Mouse (Mus musculus): Measurements from ENCODE around the gene Gbf1. TPM values are rescaled to one million over a fixed set of nuclear protein-coding genes. Genes with fewer than 3 reads are reported as not detected.
"Not testable (repeated sequence)": the region's sequence is repeated elsewhere in the genome, so short reads cannot be mapped to it uniquely, and the experiment has no call there.

The Gbf1 gene
- polyA plus RNA-seq, 1 experiment from 2014 or later, result 45.7 TPM

DNA sequence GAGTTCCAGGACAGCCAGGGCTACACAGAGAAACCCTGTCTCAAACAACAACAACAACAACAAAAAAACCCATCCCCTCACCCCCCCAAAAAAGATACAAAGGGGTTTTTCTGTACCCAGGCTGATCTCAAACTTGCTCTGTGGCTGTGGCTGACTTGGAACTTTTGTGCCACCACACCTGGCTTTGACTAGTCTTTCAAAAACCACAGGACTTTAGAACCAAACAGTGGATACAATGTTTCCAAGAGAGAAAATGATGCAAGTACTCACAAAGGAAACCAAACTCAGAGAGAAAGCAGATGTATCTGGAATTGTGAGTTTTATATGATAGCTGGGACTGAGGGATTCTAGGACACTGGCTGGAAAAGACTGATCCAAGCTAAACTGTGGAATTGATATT, 27.7 kb upstream of the Gbf1 start:
- no peak for ATAC-seq (replicated peaks; ENCODE audit: insufficient number of reproducible peaks, low FRiP score, low TSS enrichment)
- Histone ChIP-seq H3K27ac (ENCODE audit: low read depth, low read length) (no peak overlapping the region), H3K4me2 (no peak overlapping the region), H3K27me3 (ENCODE audit: control insufficient read depth, insufficient read depth, low read length) (no peaks in the 10 kb centered on the region), H3K9ac (ENCODE audit: low read depth, low read length) (no peak overlapping the region), H3K36me3 (ENCODE audit: control insufficient read depth, insufficient read depth, low read length) (no peaks in the 10 kb centered on the region), H3K4me1 (ENCODE audit: control insufficient read depth, insufficient read depth, low read length) (no peaks in the 10 kb centered on the region), H3K4me3 (ENCODE audit: low read depth, low read length) (no peak overlapping the region), H3K9me3 (replicated peaks; ENCODE audit: control insufficient read depth, low read length) (no peaks in the 10 kb centered on the region)

DNA sequence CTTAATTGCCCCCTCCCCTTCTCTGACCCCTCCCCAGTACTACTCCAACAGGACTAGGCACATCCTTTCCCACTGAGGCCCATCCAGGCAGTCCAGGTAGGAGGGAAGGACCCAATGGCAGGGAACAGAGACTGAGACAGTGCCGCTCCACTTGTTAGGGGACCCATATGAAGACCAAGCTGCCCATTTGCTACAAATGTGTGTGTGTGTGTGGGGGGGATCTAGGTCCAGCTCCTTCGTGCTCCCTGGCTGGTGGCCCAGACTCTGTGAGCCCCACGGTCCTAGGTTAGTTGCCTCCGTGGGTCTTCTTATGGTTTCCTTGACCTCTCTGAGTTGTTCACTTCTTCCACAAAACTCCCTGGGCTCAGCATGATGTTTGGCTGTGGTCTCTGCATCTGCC, 26.0 kb upstream of the Gbf1 start:
- no peak overlapping the region for H3K4me2 ChIP-seq
- H3K9me3 ChIP-seq (replicated peaks; ENCODE audit: control insufficient read depth, low read length), result no peaks in the 10 kb centered on the region
- no peak for ATAC-seq (replicated peaks; ENCODE audit: insufficient number of reproducible peaks, low FRiP score, low TSS enrichment)
- peaks cover 13% of the 10 kb centered on the region for H3K27me3 ChIP-seq (ENCODE audit: control insufficient read depth, insufficient read depth, low read length)
- H3K9ac ChIP-seq (ENCODE audit: low read depth, low read length), result no peak overlapping the region
- no peak overlapping the region for H3K27ac ChIP-seq (ENCODE audit: low read depth, low read length)
- WGBS (ENCODE audit: insufficient replicate concordance), result 71% methylated on average over 4 of the region's 4 CpGs
- no peaks in the 10 kb centered on the region for H3K36me3 ChIP-seq (ENCODE audit: control insufficient read depth, insufficient read depth, low read length)
- no peaks in the 10 kb centered on the region for H3K4me1 ChIP-seq (ENCODE audit: control insufficient read depth, insufficient read depth, low read length)
- H3K4me3 ChIP-seq (ENCODE audit: low read depth, low read length), result no peak overlapping the region

- not testable (repeated sequence) for H3K36me3 ChIP-seq (ENCODE audit: control insufficient read depth, insufficient read depth, low read length); H3K4me3 ChIP-seq (ENCODE audit: low read depth, low read length); H3K27ac ChIP-seq (ENCODE audit: low read depth, low read length); H3K9ac ChIP-seq (ENCODE audit: low read depth, low read length); H3K9me3 ChIP-seq (replicated peaks; ENCODE audit: control insufficient read depth, low read length); ATAC-seq (replicated peaks; ENCODE audit: insufficient number of reproducible peaks, low FRiP score, low TSS enrichment); H3K4me2 ChIP-seq; H3K4me1 ChIP-seq (ENCODE audit: control insufficient read depth, insufficient read depth, low read length)
- H3K27me3 ChIP-seq (ENCODE audit: control insufficient read depth, insufficient read depth, low read length), result peaks cover 45% of the 10 kb centered on the region
- WGBS (ENCODE audit: insufficient replicate concordance), result 71% methylated on average over 6 of the region's 6 CpGs
Observed at GRCm38 (mm10) chr19:46129737-46130136, 22.6 kb upstream of the Gbf1 start.

GRCm38 (mm10) chr19:46131283-46131682, 21.0 kb upstream of the Gbf1 start:
- Histone ChIP-seq H3K4me3 (ENCODE audit: low read depth, low read length) (peak overlapping the region; percentile 34), H3K9me3 (replicated peaks; ENCODE audit: control insufficient read depth, low read length) (no peaks in the 10 kb centered on the region), H3K9ac (ENCODE audit: low read depth, low read length) (no peak overlapping the region), H3K36me3 (ENCODE audit: control insufficient read depth, insufficient read depth, low read length) (no peaks in the 10 kb centered on the region), H3K27ac (ENCODE audit: low read depth, low read length) (no peak overlapping the region), H3K4me2 (peak overlapping the region; percentile 60), H3K4me1 (ENCODE audit: control insufficient read depth, insufficient read depth, low read length) (0 out of 2 replicates have a peak, but pooled peaks cover 5% of the 10 kb centered on the region), H3K27me3 (ENCODE audit: control insufficient read depth, insufficient read depth, low read length) (peaks cover 57% of the 10 kb centered on the region)
- 9% methylated on average over 7 of the region's 8 CpGs for WGBS (ENCODE audit: insufficient replicate concordance)
- ATAC-seq (replicated peaks; ENCODE audit: insufficient number of reproducible peaks, low FRiP score, low TSS enrichment), result no peak

GRCm38 (mm10) chr19:46131694-46132525, 20.4 kb upstream of the Gbf1 start, which contains the start of gene Elovl3:
Elovl3 (plus strand) TSS chr19:46131897.
- H3K9ac ChIP-seq (ENCODE audit: low read depth, low read length), result 0 out of 2 replicates have a peak within 1 kb of the TSS, but pooled peaks have one; percentile 3
- peaks cover 63% of the 10 kb centered on the region for H3K27me3 ChIP-seq (ENCODE audit: control insufficient read depth, insufficient read depth, low read length)
- no peaks in the 10 kb centered on the region for H3K9me3 ChIP-seq (replicated peaks; ENCODE audit: control insufficient read depth, low read length)
- WGBS (ENCODE audit: insufficient replicate concordance), result 4% methylated on average over 31 of the region's 31 CpGs
- no peaks in the 10 kb centered on the region for H3K36me3 ChIP-seq (ENCODE audit: control insufficient read depth, insufficient read depth, low read length)
- H3K4me2 ChIP-seq, result peak within 1 kb of the TSS; percentile 60
- ATAC-seq (replicated peaks; ENCODE audit: insufficient number of reproducible peaks, low FRiP score, low TSS enrichment), result no peak
- H3K4me3 ChIP-seq (ENCODE audit: low read depth, low read length), result peak within 1 kb of the TSS; percentile 34
- H3K27ac ChIP-seq (ENCODE audit: low read depth, low read length), result no peak within 1 kb of the TSS
- peaks cover 10% of the 10 kb centered on the region for H3K4me1 ChIP-seq (ENCODE audit: control insufficient read depth, insufficient read depth, low read length)

- 44% methylated on average over 6 of the region's 6 CpGs for WGBS (ENCODE audit: insufficient replicate concordance)
Observed at GRCm38 (mm10) chr19:46132577-46132976, 19.7 kb upstream of the Gbf1 start.

DNA sequence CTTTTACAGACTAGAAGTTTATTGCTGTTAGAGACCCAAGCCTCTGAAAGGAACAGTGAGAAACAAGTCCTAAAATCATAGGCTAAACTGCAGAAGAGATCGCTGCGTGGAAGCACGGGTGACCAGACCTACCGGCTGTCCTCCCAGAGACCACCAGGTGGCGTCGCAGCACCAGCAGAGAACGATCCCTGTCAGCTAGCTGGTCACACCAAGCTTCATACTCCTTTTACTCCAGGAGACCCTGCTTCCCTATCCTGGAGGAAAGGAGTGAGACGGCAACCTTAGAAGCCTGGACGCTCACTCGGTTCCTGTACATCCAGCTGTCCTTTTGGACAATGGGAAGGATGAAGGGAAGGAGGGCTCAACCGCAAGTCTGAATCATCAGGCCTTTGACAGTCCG, 17.0 kb upstream of the Gbf1 start:
- 1% methylated on average over 12 of the region's 12 CpGs for WGBS (ENCODE audit: insufficient replicate concordance)
- no peak overlapping the region for H3K27ac ChIP-seq (ENCODE audit: low read depth, low read length)
- H3K4me3 ChIP-seq (ENCODE audit: low read depth, low read length), result peak overlapping the region; percentile 58
- ATAC-seq (replicated peaks; ENCODE audit: insufficient number of reproducible peaks, low FRiP score, low TSS enrichment), result no peak; the same call in 1 of the 2 replicates
- peak overlapping the region; percentile 100 for H3K4me2 ChIP-seq
- H3K4me1 ChIP-seq (ENCODE audit: control insufficient read depth, insufficient read depth, low read length), result peaks cover 15% of the 10 kb centered on the region
- no peaks in the 10 kb centered on the region for H3K9me3 ChIP-seq (replicated peaks; ENCODE audit: control insufficient read depth, low read length)
- H3K36me3 ChIP-seq (ENCODE audit: control insufficient read depth, insufficient read depth, low read length), result no peaks in the 10 kb centered on the region
- H3K27me3 ChIP-seq (ENCODE audit: control insufficient read depth, insufficient read depth, low read length), result peaks cover 83% of the 10 kb centered on the region
- H3K9ac ChIP-seq (ENCODE audit: low read depth, low read length), result 0 out of 2 replicates have a peak overlapping the region, but pooled peaks have one; percentile 58

More at GRCm38 (mm10) chr19:46132577-46132976, 19.7 kb upstream of the Gbf1 start:
- no peak overlapping the region for H3K9ac ChIP-seq (ENCODE audit: low read depth, low read length)
- H3K27ac ChIP-seq (ENCODE audit: low read depth, low read length), result no peak overlapping the region
- no peak overlapping the region for H3K4me3 ChIP-seq (ENCODE audit: low read depth, low read length)
- H3K4me1 ChIP-seq (ENCODE audit: control insufficient read depth, insufficient read depth, low read length), result peaks cover 15% of the 10 kb centered on the region
- no peaks in the 10 kb centered on the region for H3K36me3 ChIP-seq (ENCODE audit: control insufficient read depth, insufficient read depth, low read length)
- H3K27me3 ChIP-seq (ENCODE audit: control insufficient read depth, insufficient read depth, low read length), result peaks cover 69% of the 10 kb centered on the region
- ATAC-seq (replicated peaks; ENCODE audit: insufficient number of reproducible peaks, low FRiP score, low TSS enrichment), result no peak
- no peaks in the 10 kb centered on the region for H3K9me3 ChIP-seq (replicated peaks; ENCODE audit: control insufficient read depth, low read length)
- H3K4me2 ChIP-seq, result no peak overlapping the region

- Histone ChIP-seq H3K9me3 (replicated peaks; ENCODE audit: control insufficient read depth, low read length) (no peaks in the 10 kb centered on the region), H3K36me3 (ENCODE audit: control insufficient read depth, insufficient read depth, low read length) (no peaks in the 10 kb centered on the region), H3K9ac (ENCODE audit: low read depth, low read length) (peak overlapping the region; percentile 58), H3K4me1 (ENCODE audit: control insufficient read depth, insufficient read depth, low read length) (peaks cover 23% of the 10 kb centered on the region), H3K4me3 (ENCODE audit: low read depth, low read length) (peak overlapping the region; percentile 58), H3K4me2 (peak overlapping the region; percentile 100), H3K27ac (ENCODE audit: low read depth, low read length) (no peak overlapping the region), H3K27me3 (ENCODE audit: control insufficient read depth, insufficient read depth, low read length) (peaks cover 75% of the 10 kb centered on the region)
- WGBS (ENCODE audit: insufficient replicate concordance), result under 1% methylated on average over 79 of the region's 79 CpGs
- no peak for ATAC-seq (replicated peaks; ENCODE audit: insufficient number of reproducible peaks, low FRiP score, low TSS enrichment)
Observed at GRCm38 (mm10) chr19:46135789-46136638, 16.3 kb upstream of the Gbf1 start.

Data from heart, embryonic 11.5 days (tissue).